Mouse (Mus musculus) megakaryocyte, embryonic 14.5 days (primary cell): ENCODE results near the gene Sema4b.

Source experiments
- FLI1 ChIP-seq: IDR thresholded peaks from 2 replicates; pipeline ENCODE4 v1.6.1; 2012; ENCODE audit warnings: low read length, inconsistent platforms, mixed read lengths
- GATA1 ChIP-seq: IDR thresholded peaks from 3 replicates; pipeline ENCODE4 v1.6.1; 2012; ENCODE audit warnings: mixed read lengths, low read length, inconsistent platforms, borderline replicate concordance

GRCm38 (mm10) chr7:80264606-80265005 lies 78.0 kb downstream of the Sema4b start:
- TF ChIP-seq GATA1 (no peak), FLI1 (no peak)
